In the genomic region with DNA sequence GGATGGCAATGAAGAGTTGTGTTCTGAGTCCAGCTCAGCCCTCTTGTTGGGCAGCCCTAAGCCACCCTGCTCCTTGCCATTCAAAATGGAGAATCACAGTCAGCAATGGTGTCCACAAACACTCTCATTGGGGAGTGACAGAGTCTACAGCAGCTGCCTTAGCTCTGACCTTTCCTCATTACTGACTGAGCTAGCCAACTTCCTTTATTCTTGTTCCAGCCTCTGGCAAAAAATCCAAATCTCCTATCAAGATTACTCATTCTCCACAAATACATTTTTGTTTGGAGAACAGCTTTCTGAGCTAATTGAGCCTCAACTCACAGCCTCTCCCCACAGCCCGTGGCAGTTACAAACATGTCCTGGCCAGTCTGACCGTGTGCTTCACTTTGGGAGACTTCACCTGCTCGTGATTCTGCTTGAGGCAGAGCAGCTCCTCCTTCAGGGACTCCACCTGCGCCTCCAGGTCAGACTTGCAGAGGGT, we compare ENCODE assay signal across 25 mouse cellular contexts. TPM values are rescaled to one million over a fixed set of nuclear protein-coding genes. Genes with fewer than 3 reads are reported as not detected.
A peak's percentile ranks its signal among the peaks of the same experiment; 100 is the strongest.
DNase-seq lines count a peak whose midpoint lies in the region; ATAC-seq lines count a peak whose summit lies in the region.
"Had no signal": no experiment of that assay in that cellular context is flagged by ENCODE, and none has a peak within 500 bp of the region (broad histone marks: within the 10 kb centered on the region; RNA-seq: fewer than 3 reads in every experiment).

No protein-coding gene starts in this region.

- no peaks in the 10 kb centered on the region for H3K36me3 ChIP-seq in heart, embryonic 11.5 days (ENCODE audit: control insufficient read depth, insufficient read depth, low read length)
- no peaks in the 10 kb centered on the region for H3K36me3 ChIP-seq in forebrain, embryonic 16.5 days (ENCODE audit: control insufficient read depth, insufficient read depth)
- no peaks in the 10 kb centered on the region for H3K36me3 ChIP-seq in intestine, embryonic 16.5 days (ENCODE audit: control insufficient read depth, insufficient read depth, low read length)
- H3K36me3 ChIP-seq: G1E; heart, embryonic 12.5 days; hindbrain, embryonic 13.5 days; liver, embryonic 15.5 days; midbrain, embryonic 15.5 days had no signal

- ATAC-seq in heart, embryonic 11.5 days (replicated peaks; ENCODE audit: insufficient number of reproducible peaks, low FRiP score, low TSS enrichment) = no peak
- ATAC-seq in forebrain, embryonic 16.5 days = no peak
- ATAC-seq in intestine, embryonic 16.5 days = no peak
- ATAC-seq: forebrain, embryonic 13.5 days; inflammation-experienced regulatory T-cells, adult 6 months; midbrain, embryonic 15.5 days had no signal

- no peak overlapping the region for H3K4me3 ChIP-seq in heart, embryonic 11.5 days (ENCODE audit: low read depth, low read length)
- no peak overlapping the region for H3K4me3 ChIP-seq in forebrain, embryonic 16.5 days (replicated peaks; ENCODE audit: low read length)
- H3K4me3 ChIP-seq in intestine, embryonic 16.5 days (ENCODE audit: low read length) = no peak overlapping the region
- H3K4me3 ChIP-seq: erythroblast, embryonic 14.5 days; forebrain, embryonic 13.5 days; heart, embryonic 12.5 days; hindbrain, embryonic 13.5 days; liver, embryonic 15.5 days; midbrain, embryonic 15.5 days; myocyte had no signal

- H3K4me1 ChIP-seq in heart, embryonic 11.5 days (ENCODE audit: control insufficient read depth, insufficient read depth, low read length) = no peaks in the 10 kb centered on the region
- H3K4me1 ChIP-seq in forebrain, embryonic 16.5 days (replicated peaks; ENCODE audit: control insufficient read depth, insufficient read depth, low read length) = no peaks in the 10 kb centered on the region
- no peaks in the 10 kb centered on the region for H3K4me1 ChIP-seq in intestine, embryonic 16.5 days (ENCODE audit: control insufficient read depth, insufficient read depth, low read length)
- H3K4me1 ChIP-seq: forebrain, embryonic 13.5 days; heart, embryonic 12.5 days; hindbrain, embryonic 13.5 days; liver, embryonic 15.5 days; midbrain, embryonic 15.5 days had no signal

- no peaks in the 10 kb centered on the region for H3K9me3 ChIP-seq in heart, embryonic 11.5 days (replicated peaks; ENCODE audit: control insufficient read depth, low read length)
- H3K9me3 ChIP-seq in forebrain, embryonic 16.5 days (ENCODE audit: control insufficient read depth, low read length) = no peaks in the 10 kb centered on the region
- H3K9me3 ChIP-seq in intestine, embryonic 16.5 days (ENCODE audit: control insufficient read depth, low read length) = no peaks in the 10 kb centered on the region
- H3K9me3 ChIP-seq: forebrain, embryonic 13.5 days; heart, embryonic 12.5 days; hindbrain, embryonic 13.5 days; liver, embryonic 15.5 days; midbrain, embryonic 15.5 days had no signal

- peak; percentile 79 for DNase-seq in heart, adult 11 months
- DNase-seq in urinary bladder, adult 2 months (ENCODE audit: low spot score) = peak; percentile 40
- no peak for DNase-seq in urinary bladder, postnatal 4 days (ENCODE audit: low spot score in 2 of 2)
- peak; percentile 39 to 48 for DNase-seq in lung, postnatal 4 days
- DNase-seq in embryo, embryonic 10 days (ENCODE audit: low spot score) = no peak
- DNase-seq: adrenal gland, postnatal 25 days; cerebellum, adult 11-12 months; cerebellum, postnatal 25 days; gastrocnemius, postnatal 36 days; heart, postnatal 14 days; thymus, adult 2 months had no signal

- H3K27ac ChIP-seq in heart, embryonic 11.5 days (ENCODE audit: low read depth, low read length) = no peak overlapping the region
- H3K27ac ChIP-seq in forebrain, embryonic 16.5 days (ENCODE audit: low read length) = no peak overlapping the region
- no peak overlapping the region for H3K27ac ChIP-seq in intestine, embryonic 16.5 days (ENCODE audit: low read length)
- H3K27ac ChIP-seq: forebrain, embryonic 13.5 days; hindbrain, embryonic 13.5 days; liver, embryonic 15.5 days; midbrain, embryonic 15.5 days had no signal

- 73% methylated on average over 4 of the region's 4 CpGs for WGBS in heart, embryonic 11.5 days (ENCODE audit: insufficient replicate concordance)
- WGBS in forebrain, embryonic 16.5 days = 60% methylated on average over 4 of the region's 4 CpGs
- 50% methylated on average over 4 of the region's 4 CpGs for WGBS in intestine, embryonic 16.5 days

- H3K27me3 ChIP-seq in heart, embryonic 11.5 days (ENCODE audit: control insufficient read depth, insufficient read depth, low read length) = no peaks in the 10 kb centered on the region; the same call in 1 of the 2 replicates
- H3K27me3 ChIP-seq in forebrain, embryonic 16.5 days (replicated peaks; ENCODE audit: control insufficient read depth, insufficient read depth, low read length) = no peaks in the 10 kb centered on the region
- no peaks in the 10 kb centered on the region for H3K27me3 ChIP-seq in intestine, embryonic 16.5 days (replicated peaks; ENCODE audit: control insufficient read depth, insufficient read depth, low read length)
- H3K27me3 ChIP-seq: forebrain, embryonic 13.5 days; heart, embryonic 12.5 days; hindbrain, embryonic 13.5 days; liver, embryonic 15.5 days; midbrain, embryonic 15.5 days had no signal

- no peak overlapping the region for H3K9ac ChIP-seq in heart, embryonic 11.5 days (ENCODE audit: low read depth, low read length)
- no peak overlapping the region for H3K9ac ChIP-seq in forebrain, embryonic 16.5 days (replicated peaks; ENCODE audit: low read depth, low read length)
- H3K9ac ChIP-seq in intestine, embryonic 16.5 days (ENCODE audit: low read depth, low read length) = no peak overlapping the region
- H3K9ac ChIP-seq: forebrain, embryonic 13.5 days; heart, embryonic 12.5 days; hindbrain, embryonic 13.5 days; liver, embryonic 15.5 days; midbrain, embryonic 15.5 days had no signal

- no peak overlapping the region for H3K4me2 ChIP-seq in heart, embryonic 11.5 days
- no peak overlapping the region for H3K4me2 ChIP-seq in forebrain, embryonic 16.5 days (ENCODE audit: low read length)
- H3K4me2 ChIP-seq in intestine, embryonic 16.5 days (ENCODE audit: low read depth, low read length) = no peak overlapping the region
- H3K4me2 ChIP-seq: forebrain, embryonic 13.5 days; heart, embryonic 12.5 days; hindbrain, embryonic 13.5 days; liver, embryonic 15.5 days; midbrain, embryonic 15.5 days had no signal

RNA-seq across cellular contexts. Expression of a gene that starts 2.3 kb away (rescaled TPM):
- not detected in 2 replicates for polyA plus RNA-seq in heart, embryonic 11.5 days (2014; fragmentation: Nextera tagmentation; extraction: Ambion mirVana)
- polyA plus RNA-seq in urinary bladder, adult 2 months (2012; rRNA removed) = 0.04 and 0.11 TPM in 2 replicates
- polyA plus RNA-seq in forebrain, embryonic 16.5 days (2015; fragmentation: Nextera tagmentation; extraction: Ambion mirVana) = not detected in 2 replicates
- not detected in 2 replicates for polyA plus RNA-seq in intestine, embryonic 16.5 days (2015; fragmentation: Nextera tagmentation; extraction: Ambion mirVana)
- polyA plus RNA-seq: erythroblast, embryonic 14.5 days; forebrain, embryonic 13.5 days; G1E; heart, embryonic 12.5 days; hindbrain, embryonic 13.5 days; inflammation-experienced regulatory T-cells, adult 6 months; kidney, embryonic 14.5 days; liver, embryonic 15.5 days; midbrain, embryonic 15.5 days; myocyte; neural tube, embryonic 14.5 days had no signal

RNA-seq across cellular contexts. Expression of a gene that starts 15.9 kb away (rescaled TPM):
- not detected in 2 replicates for polyA plus RNA-seq in heart, embryonic 11.5 days (2014; fragmentation: Nextera tagmentation; extraction: Ambion mirVana)
- not detected in 2 replicates for polyA plus RNA-seq in urinary bladder, adult 2 months (2012; rRNA removed)
- not detected in 2 replicates for polyA plus RNA-seq in forebrain, embryonic 16.5 days (2015; fragmentation: Nextera tagmentation; extraction: Ambion mirVana)
- not detected in 2 replicates for polyA plus RNA-seq in intestine, embryonic 16.5 days (2015; fragmentation: Nextera tagmentation; extraction: Ambion mirVana)
- polyA plus RNA-seq: erythroblast, embryonic 14.5 days; forebrain, embryonic 13.5 days; G1E; heart, embryonic 12.5 days; hindbrain, embryonic 13.5 days; inflammation-experienced regulatory T-cells, adult 6 months; kidney, embryonic 14.5 days; liver, embryonic 15.5 days; midbrain, embryonic 15.5 days; neural tube, embryonic 14.5 days had no signal

RNA-seq across cellular contexts. Expression of a gene that starts 19.9 kb away (rescaled TPM):
- polyA plus RNA-seq in heart, embryonic 11.5 days (2014; fragmentation: Nextera tagmentation; extraction: Ambion mirVana) = not detected in 2 replicates
- polyA plus RNA-seq in urinary bladder, adult 2 months (2012; rRNA removed) = not detected in 2 replicates
- polyA plus RNA-seq in forebrain, embryonic 16.5 days (2015; fragmentation: Nextera tagmentation; extraction: Ambion mirVana) = not detected in 2 replicates
- not detected in 2 replicates for polyA plus RNA-seq in intestine, embryonic 16.5 days (2015; fragmentation: Nextera tagmentation; extraction: Ambion mirVana)
- polyA plus RNA-seq: erythroblast, embryonic 14.5 days; forebrain, embryonic 13.5 days; G1E; heart, embryonic 12.5 days; inflammation-experienced regulatory T-cells, adult 6 months; kidney, embryonic 14.5 days; liver, embryonic 15.5 days; myocyte had no signal

RNA-seq across cellular contexts. Expression of a gene that starts 27.3 kb away (rescaled TPM):
- polyA plus RNA-seq in heart, embryonic 11.5 days (2014; fragmentation: Nextera tagmentation; extraction: Ambion mirVana) = not detected in 2 replicates
- not detected in 2 replicates for polyA plus RNA-seq in urinary bladder, adult 2 months (2012; rRNA removed)
- not detected in 2 replicates for polyA plus RNA-seq in forebrain, embryonic 16.5 days (2015; fragmentation: Nextera tagmentation; extraction: Ambion mirVana)
- polyA plus RNA-seq in intestine, embryonic 16.5 days (2015; fragmentation: Nextera tagmentation; extraction: Ambion mirVana) = not detected in 2 replicates
- polyA plus RNA-seq: erythroblast, embryonic 14.5 days; forebrain, embryonic 13.5 days; G1E; heart, embryonic 12.5 days; inflammation-experienced regulatory T-cells, adult 6 months; kidney, embryonic 14.5 days; liver, embryonic 15.5 days; midbrain, embryonic 15.5 days; myocyte; thymus, adult 2 months had no signal

RNA-seq across cellular contexts. Expression of a gene that starts 27.6 kb away (rescaled TPM):
- not detected in 2 replicates for polyA plus RNA-seq in heart, embryonic 11.5 days (2014; fragmentation: Nextera tagmentation; extraction: Ambion mirVana)
- not detected in 2 replicates for polyA plus RNA-seq in urinary bladder, adult 2 months (2012; rRNA removed)
- not detected in 2 replicates for polyA plus RNA-seq in forebrain, embryonic 16.5 days (2015; fragmentation: Nextera tagmentation; extraction: Ambion mirVana)
- polyA plus RNA-seq in intestine, embryonic 16.5 days (2015; fragmentation: Nextera tagmentation; extraction: Ambion mirVana) = not detected in 2 replicates
- polyA plus RNA-seq: erythroblast, embryonic 14.5 days; forebrain, embryonic 13.5 days; G1E; heart, embryonic 12.5 days; hindbrain, embryonic 13.5 days; inflammation-experienced regulatory T-cells, adult 6 months; kidney, embryonic 14.5 days; liver, embryonic 15.5 days; midbrain, embryonic 15.5 days; myocyte; neural tube, embryonic 14.5 days; thymus, adult 2 months had no signal

Comparison
In these comparisons a context has a peak if more than half of its experiments do, and no peak if none do; other contexts are left out.
1. DNase-seq: peak in heart, adult 11 months (single experiment), urinary bladder, adult 2 months (single experiment) and lung, postnatal 4 days (2 of 2); none in urinary bladder, postnatal 4 days (0 of 2) and embryo, embryonic 10 days (single experiment).